Mouse (Mus musculus): ENCODE measurements around the gene Wdr47. TPM values are rescaled to one million over a fixed set of nuclear protein-coding genes. Genes with fewer than 3 reads are reported as not detected.
"Not testable (repeated sequence)": the region's sequence is repeated elsewhere in the genome, so short reads cannot be mapped to it uniquely, and the experiment has no call there.

The Wdr47 gene
- polyA plus RNA-seq, 1 experiment from 2014 or later: 123 TPM

DNA sequence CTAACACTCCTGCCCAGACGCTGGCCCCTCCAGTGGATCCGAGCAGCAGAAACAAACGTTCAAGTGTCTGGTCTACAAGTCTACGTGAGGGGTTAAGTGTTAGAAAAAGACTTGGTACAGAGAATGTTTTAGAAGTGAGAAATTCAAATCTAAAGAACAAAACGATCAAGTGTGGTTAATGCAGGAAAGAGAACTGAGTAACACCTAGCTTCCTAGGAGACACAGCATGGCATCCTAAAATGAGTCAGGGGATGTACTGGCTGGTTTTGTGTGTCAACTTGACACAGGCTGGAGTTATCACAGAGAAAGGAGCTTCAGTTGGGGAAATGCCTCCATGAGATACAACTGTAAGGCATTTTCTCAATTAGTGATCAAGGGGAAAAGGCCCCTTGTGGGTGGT lies 92.5 kb downstream of the Wdr47 start:
- peaks cover 62% of the 10 kb centered on the region for H3K36me3 ChIP-seq (ENCODE audit: control insufficient read depth, insufficient read depth, low read length)
- not testable (repeated sequence) for H3K9ac ChIP-seq (replicated peaks; ENCODE audit: low read length); H3K4me1 ChIP-seq (ENCODE audit: control insufficient read depth, insufficient read depth, low read length); DNase-seq; ATAC-seq (ENCODE audit: low FRiP score, low TSS enrichment); H3K27me3 ChIP-seq (ENCODE audit: control insufficient read depth, insufficient read depth, low read length); H3K4me3 ChIP-seq (replicated peaks; ENCODE audit: low read depth, low read length); H3K9me3 ChIP-seq (ENCODE audit: control insufficient read depth, low read length); H3K4me2 ChIP-seq (ENCODE audit: low read length); H3K27ac ChIP-seq (replicated peaks; ENCODE audit: low read depth, low read length)
- WGBS: 95% methylated on average over 5 of the region's 5 CpGs

DNA sequence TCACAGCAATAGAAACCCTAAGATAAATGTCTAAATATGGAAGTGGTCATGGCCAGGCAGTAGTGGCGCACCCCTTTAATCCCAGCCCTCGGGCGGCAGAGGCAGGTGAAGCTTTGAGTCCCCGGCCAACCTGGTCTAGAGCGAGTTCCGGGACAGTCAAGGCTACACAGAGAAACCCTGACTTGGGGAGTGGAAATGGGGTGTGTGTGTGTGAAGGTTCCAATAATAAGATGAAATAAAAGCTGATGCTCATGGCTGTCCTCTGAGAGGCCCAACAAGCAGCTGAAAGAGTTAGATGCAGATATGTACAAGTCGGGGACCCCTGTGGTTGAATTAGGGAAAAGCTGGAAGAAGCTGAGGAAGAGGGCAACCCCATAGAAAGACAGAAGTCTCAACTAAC lies 94.6 kb downstream of the Wdr47 start:
- 96% methylated on average over 7 of the region's 7 CpGs for WGBS
- DNase-seq: no peak
- no peak overlapping the region for H3K9ac ChIP-seq (replicated peaks; ENCODE audit: low read length)

DNA sequence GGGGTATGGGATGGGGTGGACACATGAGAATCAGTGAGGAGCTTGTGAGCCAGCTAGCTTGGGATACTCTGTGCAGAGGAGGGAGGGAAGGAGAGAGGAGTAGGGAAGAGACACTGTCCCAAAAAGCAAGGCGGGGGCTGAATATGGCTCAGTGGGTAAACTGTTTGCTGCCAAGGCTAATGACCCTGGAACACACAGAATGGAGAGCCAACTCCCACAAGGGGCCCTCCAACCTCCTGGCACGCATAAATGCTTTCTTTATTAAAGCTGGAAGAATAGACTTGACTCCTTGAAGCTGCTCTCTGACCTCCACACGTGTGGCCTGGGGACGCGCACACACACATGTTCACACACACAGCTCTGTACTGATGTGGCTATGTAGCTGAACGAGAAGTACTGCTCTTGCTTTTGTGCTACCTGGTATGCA lies 97.9 kb downstream of the Wdr47 start:
- H3K4me2 ChIP-seq (ENCODE audit: low read length): no peak overlapping the region
- DNase-seq (no peak), ATAC-seq (ENCODE audit: low FRiP score, low TSS enrichment) (no peak)
- no peaks in the 10 kb centered on the region for H3K9me3 ChIP-seq (ENCODE audit: control insufficient read depth, low read length)
- no peak overlapping the region for H3K9ac ChIP-seq (replicated peaks; ENCODE audit: low read length)
- no peaks in the 10 kb centered on the region for H3K27me3 ChIP-seq (ENCODE audit: control insufficient read depth, insufficient read depth, low read length)
- no peaks in the 10 kb centered on the region for H3K4me1 ChIP-seq (ENCODE audit: control insufficient read depth, insufficient read depth, low read length)
- H3K27ac ChIP-seq (replicated peaks; ENCODE audit: low read depth, low read length): no peak overlapping the region
- H3K4me3 ChIP-seq (replicated peaks; ENCODE audit: low read depth, low read length): no peak overlapping the region
- 67% methylated on average over 6 of the region's 6 CpGs for WGBS
- peaks cover 28% of the 10 kb centered on the region for H3K36me3 ChIP-seq (ENCODE audit: control insufficient read depth, insufficient read depth, low read length)

More for the DNA sequence above, 94.6 kb downstream of the Wdr47 start:
- H3K4me2 ChIP-seq (ENCODE audit: low read length): no peak overlapping the region
- H3K27me3 ChIP-seq (ENCODE audit: control insufficient read depth, insufficient read depth, low read length): no peaks in the 10 kb centered on the region
- H3K27ac ChIP-seq (replicated peaks; ENCODE audit: low read depth, low read length): no peak overlapping the region
- no peaks in the 10 kb centered on the region for H3K9me3 ChIP-seq (ENCODE audit: control insufficient read depth, low read length)
- peaks cover 55% of the 10 kb centered on the region for H3K36me3 ChIP-seq (ENCODE audit: control insufficient read depth, insufficient read depth, low read length)
- no peak for ATAC-seq (ENCODE audit: low FRiP score, low TSS enrichment)
- no peak overlapping the region for H3K4me3 ChIP-seq (replicated peaks; ENCODE audit: low read depth, low read length)
- no peaks in the 10 kb centered on the region for H3K4me1 ChIP-seq (ENCODE audit: control insufficient read depth, insufficient read depth, low read length)

DNA sequence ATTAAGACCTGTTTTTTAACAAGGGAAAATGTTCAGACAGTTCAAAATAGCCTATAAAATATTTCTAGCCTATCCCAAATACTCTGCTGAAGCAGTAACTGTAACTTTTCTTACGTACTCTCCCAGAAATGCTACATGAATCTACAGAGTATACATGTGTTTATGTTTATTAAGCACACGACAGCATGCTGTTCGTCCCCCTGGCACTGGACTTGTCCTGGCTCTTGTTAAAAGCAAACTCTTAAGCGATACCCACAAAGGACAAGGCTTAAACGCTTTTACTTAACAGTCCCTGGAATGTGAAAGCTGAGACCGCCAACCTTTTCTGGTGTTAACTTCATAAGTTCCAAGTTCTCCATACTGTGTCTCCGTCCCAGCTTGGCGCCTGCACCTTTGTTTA lies 98.4 kb downstream of the Wdr47 start:
- no peak overlapping the region for H3K9ac ChIP-seq (replicated peaks; ENCODE audit: low read length)

DNA sequence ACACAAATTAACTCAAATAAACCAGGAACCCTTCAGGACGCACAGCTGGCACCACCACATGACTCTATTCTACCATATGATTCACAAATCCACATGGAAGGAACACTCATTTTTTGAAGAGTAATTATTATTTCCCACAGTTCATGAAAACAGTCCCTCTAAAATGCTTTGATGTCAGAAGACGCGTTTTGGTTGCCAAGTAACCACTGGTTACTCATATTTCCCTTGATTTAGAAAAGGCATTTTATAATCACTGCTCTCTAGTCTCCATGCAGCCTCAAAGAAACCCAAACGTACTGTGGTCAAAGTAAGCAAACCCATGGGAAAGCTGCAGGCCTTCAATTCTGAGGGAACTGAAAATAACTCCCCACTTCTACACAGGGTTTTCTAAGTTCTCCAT lies 98.9 kb downstream of the Wdr47 start:
- Histone ChIP-seq H3K27ac (replicated peaks; ENCODE audit: low read depth, low read length) (no peak overlapping the region), H3K27me3 (ENCODE audit: control insufficient read depth, insufficient read depth, low read length) (no peaks in the 10 kb centered on the region), H3K9ac (replicated peaks; ENCODE audit: low read length) (no peak overlapping the region), H3K36me3 (ENCODE audit: control insufficient read depth, insufficient read depth, low read length) (peaks cover 35% of the 10 kb centered on the region), H3K4me3 (replicated peaks; ENCODE audit: low read depth, low read length) (no peak overlapping the region), H3K9me3 (ENCODE audit: control insufficient read depth, low read length) (no peaks in the 10 kb centered on the region), H3K4me1 (ENCODE audit: control insufficient read depth, insufficient read depth, low read length) (no peaks in the 10 kb centered on the region), H3K4me2 (ENCODE audit: low read length) (no peak overlapping the region)
- ATAC-seq (ENCODE audit: low FRiP score, low TSS enrichment) (no peak), DNase-seq (no peak)
- WGBS: 82% methylated on average over 4 of the region's 4 CpGs

More for the DNA sequence above, 98.4 kb downstream of the Wdr47 start:
- Histone ChIP-seq H3K4me1 (ENCODE audit: control insufficient read depth, insufficient read depth, low read length) (no peaks in the 10 kb centered on the region), H3K27me3 (ENCODE audit: control insufficient read depth, insufficient read depth, low read length) (no peaks in the 10 kb centered on the region), H3K36me3 (ENCODE audit: control insufficient read depth, insufficient read depth, low read length) (peaks cover 31% of the 10 kb centered on the region), H3K27ac (replicated peaks; ENCODE audit: low read depth, low read length) (no peak overlapping the region), H3K4me3 (replicated peaks; ENCODE audit: low read depth, low read length) (no peak overlapping the region), H3K9me3 (ENCODE audit: control insufficient read depth, low read length) (no peaks in the 10 kb centered on the region), H3K4me2 (ENCODE audit: low read length) (no peak overlapping the region)
- 83% methylated on average over 8 of the region's 8 CpGs for WGBS
- DNase-seq (no peak), ATAC-seq (ENCODE audit: low FRiP score, low TSS enrichment) (no peak)

DNA sequence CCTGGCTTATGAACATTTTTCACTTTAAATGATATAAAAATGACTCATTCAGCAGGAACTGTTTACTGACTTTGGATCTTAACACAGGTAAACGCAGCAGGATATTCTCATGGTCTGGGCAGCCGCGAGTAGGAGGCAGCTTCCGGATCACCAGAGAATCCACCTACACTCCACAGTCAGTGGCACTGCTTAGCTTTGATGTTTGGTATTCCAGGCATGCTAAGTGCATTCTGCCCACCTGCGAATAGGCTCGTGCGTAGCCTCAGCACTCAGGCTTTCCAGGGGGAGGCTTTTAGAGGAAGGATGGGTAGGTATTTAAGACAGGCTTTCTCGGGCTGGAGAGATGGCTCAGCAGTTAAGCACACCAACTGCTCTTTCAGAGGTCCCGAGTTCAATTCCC lies 103.2 kb downstream of the Wdr47 start:
- ATAC-seq (ENCODE audit: low FRiP score, low TSS enrichment): no peak
- Histone ChIP-seq H3K9me3 (ENCODE audit: control insufficient read depth, low read length) (no peaks in the 10 kb centered on the region), H3K4me2 (ENCODE audit: low read length) (no peak overlapping the region), H3K36me3 (ENCODE audit: control insufficient read depth, insufficient read depth, low read length) (peaks cover 45% of the 10 kb centered on the region), H3K4me1 (ENCODE audit: control insufficient read depth, insufficient read depth, low read length) (no peaks in the 10 kb centered on the region), H3K4me3 (replicated peaks; ENCODE audit: low read depth, low read length) (no peak overlapping the region), H3K27ac (replicated peaks; ENCODE audit: low read depth, low read length) (no peak overlapping the region), H3K27me3 (ENCODE audit: control insufficient read depth, insufficient read depth, low read length) (no peaks in the 10 kb centered on the region), H3K9ac (replicated peaks; ENCODE audit: low read length) (no peak overlapping the region)
- DNase-seq: no peak
- 94% methylated on average over 9 of the region's 9 CpGs for WGBS

Small RNA genes lying within 50 kb of the gene (microRNA-seq; reads per million reads assigned to microRNA genes)
- gene Gm22860: not detected

Other genes starting within 250 kb of the Wdr47 start
- gene Mybphl, start 226.4 kb upstream of the Wdr47 start, polyA plus RNA-seq (2014; fragmentation: Nextera tagmentation; extraction: Ambion mirVana): not detected in 2 replicates
- 7.4 and 12.4 TPM in 2 replicates for gene Psrc1, start 207.4 kb upstream of the Wdr47 start, polyA plus RNA-seq (2014; fragmentation: Nextera tagmentation; extraction: Ambion mirVana)
- gene Celsr2, start 175.7 kb upstream of the Wdr47 start, polyA plus RNA-seq (2014; fragmentation: Nextera tagmentation; extraction: Ambion mirVana): 49.5 and 59.4 TPM in 2 replicates
- gene Sars, start 146.1 kb upstream of the Wdr47 start, polyA plus RNA-seq (2014; fragmentation: Nextera tagmentation; extraction: Ambion mirVana): 205 and 217 TPM in 2 replicates
- gene 1700013F07Rik, start 57.1 kb upstream of the Wdr47 start, polyA plus RNA-seq (2014; fragmentation: Nextera tagmentation; extraction: Ambion mirVana): 1.6 and 1.9 TPM in 2 replicates
- 18.8 and 21.8 TPM in 2 replicates for gene 5330417C22Rik, start 54.7 kb upstream of the Wdr47 start, polyA plus RNA-seq (2014; fragmentation: Nextera tagmentation; extraction: Ambion mirVana)
- 45.5 and 63.0 TPM in 2 replicates for gene Tmem167b, start 28.8 kb upstream of the Wdr47 start, polyA plus RNA-seq (2014; fragmentation: Nextera tagmentation; extraction: Ambion mirVana)
- gene Taf13, start 19.6 kb upstream of the Wdr47 start, polyA plus RNA-seq (2014; fragmentation: Nextera tagmentation; extraction: Ambion mirVana): 63.4 and 63.6 TPM in 2 replicates
- gene Clcc1, start 62.6 kb downstream of the Wdr47 start, polyA plus RNA-seq (2014; fragmentation: Nextera tagmentation; extraction: Ambion mirVana): 36.2 and 49.1 TPM in 2 replicates
- 13.1 and 31.3 TPM in 2 replicates for gene Gpsm2, start 131.0 kb downstream of the Wdr47 start, polyA plus RNA-seq (2014; fragmentation: Nextera tagmentation; extraction: Ambion mirVana)
- not detected in 2 replicates for gene Aknad1, start 148.4 kb downstream of the Wdr47 start, polyA plus RNA-seq (2014; fragmentation: Nextera tagmentation; extraction: Ambion mirVana)
- 12.4 and 16.0 TPM in 2 replicates for gene Stxbp3, start 249.2 kb downstream of the Wdr47 start, polyA plus RNA-seq (2014; fragmentation: Nextera tagmentation; extraction: Ambion mirVana)

Data from midbrain, embryonic 14.5 days (tissue).